Mouse (Mus musculus) stomach, postnatal 0 days (tissue): Measurements from ENCODE around the gene Fuca2. TPM values are rescaled to one million over a fixed set of nuclear protein-coding genes. Genes with fewer than 3 reads are reported as not detected.

Experiments
- ATAC-seq: fragments of 200-750 bp; cut with Nextera tagmentation; 2 replicates; pipeline ENCODE4 v1.8.0; 2017; ENCODE audit not compliant: low FRiP score, low TSS enrichment
- DNase-seq: peaks from one replicate; pipeline ENCODE4 v3.0.0-alpha.2; 2016; ENCODE audit warnings: low spot score
- H3K27ac ChIP-seq: fragments of 300-500 bp; sonication (generic); replicated peaks from 2 replicates; pipeline ENCODE4 v1.5.1; 2014; ENCODE audit warnings: mild to moderate bottlenecking, control low read depth
- H3K27me3 ChIP-seq: fragments of 300-500 bp; sonication (generic); 2 replicates; pipeline ENCODE4 v1.6.1; 2014; ENCODE audit warnings: low read length; ENCODE audit not compliant: control insufficient read depth, insufficient read depth
- H3K36me3 ChIP-seq: fragments of 300-500 bp; sonication (generic); 2 replicates; pipeline ENCODE4 v1.6.1; 2014; ENCODE audit warnings: low read length, mixed read lengths; ENCODE audit not compliant: control insufficient read depth, insufficient read depth
- H3K4me1 ChIP-seq: fragments of 300-500 bp; sonication (generic); replicated peaks from 2 replicates; pipeline ENCODE4 v1.6.1; 2014; ENCODE audit warnings: antibody characterized with exemption; ENCODE audit not compliant: control insufficient read depth, insufficient read depth
- H3K4me2 ChIP-seq: fragments of 300-500 bp; sonication (generic); replicated peaks from 2 replicates; pipeline ENCODE4 v1.6.1; 2014; ENCODE audit warnings: low read depth, mild to moderate bottlenecking, control low read depth, moderate library complexity
- H3K4me3 ChIP-seq: fragments of 300-500 bp; sonication (generic); 2 replicates; pipeline ENCODE4 v1.5.1; 2014; ENCODE audit warnings: low read depth, low read length, control low read depth
- H3K9ac ChIP-seq: fragments of 300-500 bp; sonication (generic); 2 replicates; pipeline ENCODE4 v1.6.1; 2014; ENCODE audit warnings: mild to moderate bottlenecking, low read length, control low read depth, mixed read lengths
- H3K9me3 ChIP-seq: fragments of 300-500 bp; sonication (generic); 2 replicates; pipeline ENCODE4 v1.6.1; 2016; ENCODE audit warnings: low read length; ENCODE audit not compliant: control insufficient read depth
- CTCF ChIP-seq: IDR thresholded peaks from 2 replicates; pipeline ENCODE4 v1.5.1; 2016; ENCODE audit warnings: antibody characterized with exemption, low read depth, mild to moderate bottlenecking, moderate library complexity
- EP300 ChIP-seq: optimal IDR thresholded peaks from 2 replicates; pipeline ENCODE3; 2016; ENCODE audit warnings: antibody characterized with exemption
- WGBS: fragments of 180-500 bp; shearing (Covaris S2); extraction: QIAGEN DNeasy Blood & Tissue Kit; methylation state at CpG from one replicate; pipeline ENCODE4 v1.1.7; 2014; 5-methylcytosine and 5-hydroxymethylcytosine counted together
- polyA plus RNA-seq: library from polyadenylated mRNA; unstranded; fragments of >200 nt; fragmentation: Nextera tagmentation; extraction: Ambion mirVana; gene quantifications from 2 replicates; pipeline ENCODE4 v1.2.1, GENCODE M21; 2015

Gene Fuca2
- polyA plus RNA-seq, 1 experiment from 2014 or later = 97.3 TPM

DNA sequence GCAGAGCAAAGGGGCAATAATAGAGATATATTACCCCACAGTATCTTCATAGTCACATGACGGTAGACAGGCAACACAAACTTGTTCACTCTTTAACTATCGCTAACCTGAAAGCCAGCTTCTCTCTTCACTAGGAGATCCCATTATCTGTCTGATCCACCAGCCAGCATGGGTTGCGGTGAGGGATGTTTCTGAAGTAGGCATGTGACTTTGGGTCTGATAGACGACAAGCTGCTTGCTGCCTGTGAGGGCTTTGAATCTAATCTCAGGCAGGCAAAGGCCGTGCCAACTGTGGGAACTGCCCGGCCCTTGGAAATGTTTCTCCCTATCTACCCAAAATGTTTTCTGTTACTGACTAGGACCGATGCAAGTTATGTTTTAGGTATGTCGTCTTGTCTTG is 3.0 kb downstream of the Fuca2 start:
- ATAC-seq (no peak), DNase-seq (no peak)
- Histone ChIP-seq H3K27ac (no peak overlapping the region), H3K27me3 (no peaks in the 10 kb centered on the region), H3K9me3 (no peaks in the 10 kb centered on the region), H3K4me2 (no peak overlapping the region), H3K36me3 (peaks cover 2% of the 10 kb centered on the region; the same call in 1 of the 2 replicates), H3K4me1 (0 out of 2 replicates have a peak, but pooled peaks cover 3% of the 10 kb centered on the region), H3K9ac (no peak overlapping the region), H3K4me3 (no peak overlapping the region)
- WGBS = 79% methylated on average over 8 of the region's 8 CpGs
- TF ChIP-seq CTCF = no peak
- TF ChIP-seq EP300 = no peak

- TF ChIP-seq CTCF (no peak), EP300 (no peak)
- no peaks in the 10 kb centered on the region for H3K4me1 ChIP-seq
- H3K9me3 ChIP-seq = no peaks in the 10 kb centered on the region
- H3K36me3 ChIP-seq = peaks cover 2% of the 10 kb centered on the region; the same call in 1 of the 2 replicates
- H3K27ac ChIP-seq = no peak overlapping the region
- no peak overlapping the region for H3K4me3 ChIP-seq
- no peak for ATAC-seq
- H3K9ac ChIP-seq = no peak overlapping the region
- DNase-seq = no peak
- WGBS = 52% methylated on average over 4 of the region's 4 CpGs
- no peaks in the 10 kb centered on the region for H3K27me3 ChIP-seq
- no peak overlapping the region for H3K4me2 ChIP-seq
Observed at GRCm38 (mm10) chr10:13521857-13522256, 22.5 kb downstream of the Fuca2 start.

DNA sequence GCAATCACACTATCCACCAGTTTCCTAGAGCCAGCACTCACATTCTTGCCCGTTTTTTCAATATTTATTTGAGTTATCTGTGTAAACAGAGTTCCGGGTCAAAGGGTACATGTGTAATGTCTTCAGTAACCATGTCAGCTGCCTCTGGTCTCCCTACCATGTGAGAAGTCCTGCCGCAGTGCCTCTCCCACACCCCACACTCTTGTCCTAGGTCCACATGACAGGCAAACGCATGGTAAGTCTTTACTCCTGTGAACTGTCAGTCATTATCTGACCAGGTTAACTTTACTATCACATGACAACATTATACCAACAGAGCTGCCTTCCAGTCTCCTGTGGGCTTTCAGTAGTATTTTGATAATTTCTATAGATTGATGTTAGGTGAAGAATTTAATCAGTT is 28.8 kb downstream of the Fuca2 start:
- no peak overlapping the region for H3K4me3 ChIP-seq
- peaks cover 12% of the 10 kb centered on the region for H3K36me3 ChIP-seq
- no peak for DNase-seq
- no peaks in the 10 kb centered on the region for H3K27me3 ChIP-seq
- H3K27ac ChIP-seq = no peak overlapping the region
- 46% methylated on average over 4 of the region's 4 CpGs for WGBS
- no peak overlapping the region for H3K4me2 ChIP-seq
- no peaks in the 10 kb centered on the region for H3K4me1 ChIP-seq
- H3K9ac ChIP-seq = no peak overlapping the region
- no peak for ATAC-seq
- TF ChIP-seq EP300 (no peak), CTCF (no peak)
- H3K9me3 ChIP-seq = no peaks in the 10 kb centered on the region

GRCm38 (mm10) chr10:13534751-13535150 is 35.4 kb downstream of the Fuca2 start:
- no peaks in the 10 kb centered on the region for H3K27me3 ChIP-seq
- 83% methylated on average over 3 of the region's 3 CpGs for WGBS
- DNase-seq (no peak), ATAC-seq (no peak)
- peaks cover 15% of the 10 kb centered on the region for H3K36me3 ChIP-seq
- no peak overlapping the region for H3K4me2 ChIP-seq
- H3K9me3 ChIP-seq = no peaks in the 10 kb centered on the region
- H3K27ac ChIP-seq = no peak overlapping the region
- no peak overlapping the region for H3K4me3 ChIP-seq
- TF ChIP-seq EP300 (no peak), CTCF (no peak)
- no peaks in the 10 kb centered on the region for H3K4me1 ChIP-seq
- H3K9ac ChIP-seq = no peak overlapping the region

- Histone ChIP-seq H3K27me3 (no peaks in the 10 kb centered on the region), H3K4me1 (no peaks in the 10 kb centered on the region), H3K4me3 (no peak overlapping the region), H3K9ac (no peak overlapping the region), H3K36me3 (peaks cover 13% of the 10 kb centered on the region), H3K4me2 (no peak overlapping the region), H3K9me3 (no peaks in the 10 kb centered on the region), H3K27ac (no peak overlapping the region)
- no peak for DNase-seq
- no peak for ATAC-seq
- WGBS = 99% methylated on average over 7 of the region's 7 CpGs
- TF ChIP-seq CTCF = no peak
- no peak for TF ChIP-seq EP300
Observed at GRCm38 (mm10) chr10:13536706-13537105, 37.4 kb downstream of the Fuca2 start.

GRCm38 (mm10) chr10:13539769-13540333 is 40.5 kb downstream of the Fuca2 start:
- WGBS = 91% methylated on average over 7 of the region's 7 CpGs
- Histone ChIP-seq H3K36me3 (peaks cover 10% of the 10 kb centered on the region), H3K4me3 (no peak overlapping the region), H3K4me1 (no peaks in the 10 kb centered on the region), H3K9me3 (no peaks in the 10 kb centered on the region), H3K27ac (no peak overlapping the region), H3K9ac (no peak overlapping the region), H3K4me2 (no peak overlapping the region), H3K27me3 (no peaks in the 10 kb centered on the region)
- no peak for ATAC-seq
- TF ChIP-seq CTCF (no peak), EP300 (no peak)
- DNase-seq = no peak
